Mouse (Mus musculus) CH12.LX (cell line): ENCODE measurements around the gene Por.

ENCODE experiments used
- BHLHE40 ChIP-seq: IDR thresholded peaks from 2 replicates; pipeline ENCODE4 v1.6.1; 2011; ENCODE audit warnings: mild to moderate bottlenecking, low read depth, low read length, improper control_type of control experiment
- CHD2 ChIP-seq: IDR thresholded peaks from 2 replicates; pipeline ENCODE4 v1.6.1; 2011; ENCODE audit warnings: low read length, improper control_type of control experiment
- CTCF ChIP-seq, 2 experiments: IDR thresholded peaks in 1 of 2; conservative IDR thresholded peaks in 1 of 2; 2 replicates each; pipeline ENCODE4 v1.5.1; 2011 to 2012; ENCODE audit warnings: low read depth in 2 of 2, low read length in 2 of 2, improper control_type of control experiment in 1 of 2, inconsistent platforms in 1 of 2, mild to moderate bottlenecking in 1 of 2, moderate library complexity in 1 of 2
- E2F4 ChIP-seq: IDR thresholded peaks from 2 replicates; pipeline ENCODE4 v1.6.1; 2011; ENCODE audit warnings: low read depth, low read length, improper control_type of control experiment; ENCODE audit not compliant: insufficient replicate concordance
- EP300 ChIP-seq: IDR thresholded peaks from 2 replicates; pipeline ENCODE4 v1.6.1; 2011; ENCODE audit warnings: low read length, improper control_type of control experiment
- GABPA ChIP-seq: IDR thresholded peaks from 2 replicates; pipeline ENCODE4 v1.6.1; 2012; ENCODE audit warnings: low read depth, low read length, improper control_type of control experiment, inconsistent platforms; ENCODE audit not compliant: insufficient replicate concordance
- HCFC1 ChIP-seq: IDR thresholded peaks from 2 replicates; pipeline ENCODE4 v1.6.1; 2012; ENCODE audit warnings: low read depth, mild to moderate bottlenecking, inconsistent platforms, low read length, improper control_type of control experiment
- JUN ChIP-seq: IDR thresholded peaks from 2 replicates; pipeline ENCODE4 v1.6.1; 2011; ENCODE audit warnings: low read depth, mild to moderate bottlenecking, low read length, improper control_type of control experiment, moderate library complexity; ENCODE audit not compliant: insufficient read depth
- MXI1 ChIP-seq: IDR thresholded peaks from 2 replicates; pipeline ENCODE4 v1.6.1; 2011; ENCODE audit warnings: mild to moderate bottlenecking, low read depth, low read length, improper control_type of control experiment
- MYC ChIP-seq: IDR thresholded peaks from 2 replicates; pipeline ENCODE4 v1.6.1; 2011; ENCODE audit warnings: low read depth, mild to moderate bottlenecking, improper control_type of control experiment, low read length
- NELFE ChIP-seq: IDR thresholded peaks from 2 replicates; pipeline ENCODE4 v1.6.1; 2011; ENCODE audit warnings: low read depth, low read length, improper control_type of control experiment
- POLR2A ChIP-seq: IDR thresholded peaks from 2 replicates; pipeline ENCODE4 v1.6.1; 2011; ENCODE audit warnings: low read depth, mild to moderate bottlenecking, improper control_type of control experiment, low read length
- TCF12 ChIP-seq: IDR thresholded peaks from 2 replicates; pipeline ENCODE4 v1.6.1; 2014; ENCODE audit warnings: low read depth, mild to moderate bottlenecking, inconsistent platforms, low read length, improper control_type of control experiment

- TF ChIP-seq BHLHE40 (no peak), EP300 (no peak), HCFC1 (no peak), JUN (no peak), E2F4 (no peak), CTCF (conservative IDR thresholded peaks at IDR 0.05 in 1 of 2, IDR thresholded peaks at IDR 0.05 in 1 of 2; ENCODE audit: low read depth in 2 of 2, low read length in 2 of 2) (no peak), POLR2A (no peak), CHD2 (no peak), MYC (no peak), TCF12 (no peak), GABPA (no peak), MXI1 (no peak), NELFE (no peak)
These were observed 95.1 kb downstream of the Por start for GRCm38 (mm10) chr5:135764971-135765370.
